Mouse (Mus musculus) frontal cortex, adult 2 months (tissue): ENCODE data around the gene Lgals7. TPM values are rescaled to one million over a fixed set of nuclear protein-coding genes. Genes with fewer than 3 reads are reported as not detected.
"Not testable (repeated sequence)": the region's sequence is repeated elsewhere in the genome, so short reads cannot be mapped to it uniquely, and the experiment has no call there.

Source experiments
- DNase-seq, 2 experiments: peaks; one replicate each; pipeline ENCODE4 v3.0.0; 2022; ENCODE audit warnings: low spot score in 1 of 2; ENCODE audit errors: extremely low spot score in 1 of 2
- polyA plus RNA-seq: library from polyadenylated mRNA; depleted of rRNA; stranded (reverse); fragments of >200 nt; gene quantifications from 2 replicates; pipeline ENCODE4 v1.2.3, GENCODE M21; 2012

The Lgals7 gene
- polyA plus RNA-seq, 1 experiment, result 0.70 TPM

GRCm38 (mm10) chr7:28874565-28874964 lies 10.9 kb downstream of the Lgals7 start:
- DNase-seq, result no peak

GRCm38 (mm10) chr7:28876099-28876498 lies 12.4 kb downstream of the Lgals7 start:
- DNase-seq, result no peak

- DNase-seq, result no peak
Observed at GRCm38 (mm10) chr7:28877155-28877554, 13.5 kb downstream of the Lgals7 start.

DNA sequence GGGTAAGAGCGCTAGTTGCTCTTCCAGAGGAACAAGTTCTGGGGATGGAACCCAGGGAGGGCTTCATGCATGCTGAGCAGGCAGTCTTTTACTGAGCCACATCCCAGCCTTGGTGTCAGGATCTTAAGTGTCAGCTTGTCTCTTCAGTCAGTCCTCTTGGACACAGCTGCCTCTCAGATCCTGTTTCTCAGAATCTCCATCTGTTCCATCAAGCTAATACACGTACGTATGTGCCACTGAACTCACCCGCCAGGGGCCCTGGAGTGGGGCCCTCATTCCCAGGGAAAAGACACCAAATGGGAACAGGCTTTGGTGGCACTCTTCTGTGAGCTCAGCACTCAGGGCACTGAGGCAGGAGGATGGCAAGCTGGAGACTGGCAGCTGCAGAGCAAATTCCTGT lies 14.2 kb downstream of the Lgals7 start:
- no peak for DNase-seq

DNA sequence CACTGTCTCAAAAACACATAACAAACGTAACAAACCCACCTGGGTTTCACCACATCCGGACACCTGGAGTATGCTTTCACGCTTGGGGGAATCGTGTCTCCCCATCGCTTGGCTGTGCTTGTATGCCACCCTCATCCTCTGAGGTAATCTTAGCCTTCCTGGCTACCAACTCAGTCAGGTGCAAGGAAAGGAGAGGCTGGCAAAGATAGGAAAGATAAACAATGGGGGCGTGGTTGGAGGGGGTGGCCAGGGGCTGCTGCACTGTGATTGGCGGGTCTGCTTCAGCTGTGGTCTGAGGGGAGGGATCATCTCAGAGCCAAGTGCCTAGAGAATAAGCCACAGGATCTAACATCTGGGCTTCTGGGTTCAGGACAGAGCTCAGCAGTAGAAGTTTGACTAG lies 16.0 kb downstream of the Lgals7 start:
- DNase-seq, result no peak

DNA sequence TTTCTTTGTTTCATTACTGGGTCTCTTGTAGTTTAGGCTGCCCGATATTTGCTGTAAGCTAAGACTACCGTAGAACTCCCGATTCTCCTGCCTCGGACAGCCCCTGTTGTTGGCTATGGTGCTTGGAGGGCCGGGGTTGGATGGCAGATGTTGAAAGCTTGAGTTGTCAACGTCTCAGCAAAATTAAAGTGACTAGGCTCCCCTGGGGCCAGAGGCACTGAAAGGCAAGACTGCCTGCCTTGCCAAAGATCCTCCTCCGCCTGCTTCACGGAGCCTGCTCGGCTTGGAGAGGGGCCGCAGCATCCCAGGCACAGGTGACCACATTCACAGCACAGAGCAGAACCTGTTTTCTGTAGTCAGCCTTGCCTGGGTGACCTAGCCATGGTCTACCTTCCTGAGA lies 16.9 kb downstream of the Lgals7 start:
- no peak for DNase-seq

DNA sequence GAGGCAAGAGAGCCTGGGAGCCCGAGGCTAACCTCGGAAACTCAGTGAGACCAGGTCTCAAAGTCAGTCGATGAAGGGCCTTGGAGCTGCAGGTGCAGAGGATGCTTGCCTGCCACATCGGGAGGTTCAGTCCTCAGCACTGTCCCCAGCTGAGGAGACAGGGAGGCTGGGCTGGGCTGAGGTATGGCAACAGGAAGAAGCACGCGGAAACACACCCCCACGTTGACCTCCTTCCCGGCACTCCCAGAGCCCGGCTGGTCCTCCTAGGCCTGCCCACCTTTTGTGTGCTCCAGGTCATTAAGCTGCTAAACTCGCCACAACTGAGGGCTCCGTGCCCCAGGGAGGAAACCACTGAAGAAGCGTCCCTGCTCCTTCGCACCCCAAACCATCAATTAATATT lies 17.5 kb downstream of the Lgals7 start, which contains the start of gene Capn12:
TSS of gene Capn12 (plus strand) at position 224 of the 400 bp plus-strand sequence.
- no peak for DNase-seq

DNA sequence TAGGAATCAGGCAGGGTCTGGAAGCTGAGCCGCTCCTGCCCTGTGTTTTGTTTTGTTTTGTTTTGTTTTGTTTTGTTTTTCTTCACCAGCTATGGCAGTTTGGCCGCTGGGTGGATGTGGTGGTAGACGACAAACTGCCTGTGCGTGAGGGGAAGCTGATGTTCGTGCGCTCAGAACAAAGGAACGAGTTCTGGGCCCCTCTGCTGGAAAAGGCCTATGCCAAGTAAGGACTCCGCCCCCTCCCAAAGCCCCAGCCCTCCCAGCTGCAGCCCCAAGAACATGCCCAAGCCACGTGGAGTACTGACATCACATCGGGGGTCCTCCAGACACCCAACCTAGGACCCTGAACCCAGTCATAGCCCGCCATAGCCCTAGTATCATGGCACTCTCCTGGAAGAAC lies 19.4 kb downstream of the Lgals7 start:
- DNase-seq, result no peak

DNA sequence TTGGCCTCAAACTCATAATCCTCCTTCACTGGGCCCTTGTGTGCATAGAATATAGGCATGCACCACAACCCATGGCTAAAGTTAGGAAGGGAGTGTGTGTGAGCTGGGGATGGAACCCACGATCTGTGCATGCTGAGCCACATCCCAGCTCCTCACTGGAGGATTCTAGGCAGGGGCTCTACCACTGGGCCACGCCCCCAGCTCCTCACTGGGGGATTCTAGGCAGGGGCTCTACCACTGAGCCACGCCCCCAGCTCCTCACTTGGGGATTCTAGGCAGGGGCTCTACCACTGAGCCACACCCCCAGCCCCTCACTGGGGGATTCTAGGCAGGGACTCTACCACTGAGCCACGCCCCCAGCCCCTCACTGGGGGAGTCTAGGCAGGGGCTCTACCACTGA lies 20.1 kb downstream of the Lgals7 start:
- not testable (repeated sequence) for DNase-seq

DNA sequence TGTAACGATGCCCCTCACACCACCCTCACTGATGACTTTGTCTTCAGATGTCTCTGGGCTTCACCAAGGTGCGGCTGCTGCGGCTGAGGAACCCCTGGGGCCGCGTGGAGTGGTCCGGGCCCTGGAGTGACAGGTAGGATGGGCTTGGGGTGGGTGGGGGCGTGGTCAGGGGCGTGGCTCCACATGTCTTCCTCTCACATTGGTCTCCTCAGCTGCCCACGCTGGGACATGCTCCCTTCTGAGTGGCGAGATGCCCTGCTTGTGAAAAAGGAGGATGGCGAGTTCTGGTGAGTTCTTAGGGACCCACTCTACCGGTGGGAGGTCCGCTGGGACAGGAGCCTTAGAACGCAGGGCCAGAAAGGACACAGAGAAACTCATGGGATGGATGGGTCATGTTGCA lies 22.8 kb downstream of the Lgals7 start:
- DNase-seq, result no peak

DNA sequence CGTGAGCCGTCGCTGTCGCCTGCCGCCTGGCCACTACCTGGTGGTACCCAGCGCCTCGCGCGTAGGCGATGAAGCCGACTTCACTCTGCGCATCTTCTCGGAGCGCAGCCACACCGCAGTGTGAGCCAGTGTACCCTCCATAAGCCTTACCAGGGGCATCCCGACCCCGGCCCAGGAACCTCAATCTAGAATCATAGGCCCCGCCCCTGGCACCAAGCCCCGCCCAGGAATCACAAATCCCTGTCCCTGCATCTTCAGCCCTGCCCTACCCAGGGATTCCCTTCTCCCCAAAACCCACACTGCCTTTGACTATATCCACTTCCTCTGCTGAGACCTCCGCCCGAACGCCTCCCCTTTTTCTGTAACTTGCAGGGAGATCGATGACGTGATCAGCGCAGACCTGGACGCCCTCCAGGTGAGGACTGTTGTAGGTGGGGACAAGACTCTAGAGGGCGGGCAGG lies 25.1 kb downstream of the Lgals7 start:
- DNase-seq, result no peak

DNA sequence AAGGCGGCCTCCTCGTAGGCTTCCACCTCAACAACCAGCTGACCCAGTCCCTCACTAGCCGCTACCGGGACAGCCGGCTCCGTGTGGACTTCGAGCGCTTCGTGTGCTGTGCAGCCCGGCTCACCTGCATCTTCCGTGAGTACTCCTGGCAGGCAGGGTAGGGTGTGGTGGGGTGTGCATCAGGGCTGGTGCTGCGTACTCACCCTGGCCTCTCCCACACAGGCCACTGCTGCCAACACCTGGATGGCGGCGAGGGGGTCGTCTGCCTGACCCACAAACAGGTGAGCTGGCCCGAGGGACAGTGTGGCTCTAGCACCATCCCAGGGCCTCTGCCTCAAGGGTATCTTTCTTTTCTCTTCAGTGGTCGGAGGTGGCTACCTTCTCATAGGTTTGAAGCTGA lies 28.9 kb downstream of the Lgals7 start:
- DNase-seq, result no peak

- DNase-seq, result peak in 1 of 2 experiments; percentile 47
Observed at GRCm38 (mm10) chr7:28893643-28894265, 30.1 kb downstream of the Lgals7 start.

GRCm38 (mm10) chr7:28894942-28895341 lies 31.3 kb downstream of the Lgals7 start:
- no peak for DNase-seq

DNA sequence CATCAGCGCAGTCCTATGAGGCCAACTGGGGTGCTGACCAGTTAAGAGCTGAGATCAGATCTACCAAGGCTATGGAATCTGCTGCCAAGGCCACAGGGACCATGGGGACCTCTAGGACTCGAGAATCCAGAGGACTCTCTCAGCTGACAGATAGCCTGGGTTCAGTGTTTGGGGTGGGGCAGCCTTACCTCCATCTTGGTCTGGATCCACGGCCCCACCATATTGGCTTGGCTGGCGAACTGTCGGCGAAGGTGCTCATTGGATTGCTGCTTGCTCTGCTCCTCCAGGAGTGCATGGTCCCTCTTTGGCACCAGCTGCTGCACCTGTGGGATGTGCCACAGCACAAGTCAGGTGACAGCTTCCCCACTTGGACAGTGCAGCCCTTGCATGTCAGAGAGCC lies 34.0 kb downstream of the Lgals7 start:
- no peak for DNase-seq

GRCm38 (mm10) chr7:28899972-28900371 lies 36.3 kb downstream of the Lgals7 start:
- no peak for DNase-seq

DNA sequence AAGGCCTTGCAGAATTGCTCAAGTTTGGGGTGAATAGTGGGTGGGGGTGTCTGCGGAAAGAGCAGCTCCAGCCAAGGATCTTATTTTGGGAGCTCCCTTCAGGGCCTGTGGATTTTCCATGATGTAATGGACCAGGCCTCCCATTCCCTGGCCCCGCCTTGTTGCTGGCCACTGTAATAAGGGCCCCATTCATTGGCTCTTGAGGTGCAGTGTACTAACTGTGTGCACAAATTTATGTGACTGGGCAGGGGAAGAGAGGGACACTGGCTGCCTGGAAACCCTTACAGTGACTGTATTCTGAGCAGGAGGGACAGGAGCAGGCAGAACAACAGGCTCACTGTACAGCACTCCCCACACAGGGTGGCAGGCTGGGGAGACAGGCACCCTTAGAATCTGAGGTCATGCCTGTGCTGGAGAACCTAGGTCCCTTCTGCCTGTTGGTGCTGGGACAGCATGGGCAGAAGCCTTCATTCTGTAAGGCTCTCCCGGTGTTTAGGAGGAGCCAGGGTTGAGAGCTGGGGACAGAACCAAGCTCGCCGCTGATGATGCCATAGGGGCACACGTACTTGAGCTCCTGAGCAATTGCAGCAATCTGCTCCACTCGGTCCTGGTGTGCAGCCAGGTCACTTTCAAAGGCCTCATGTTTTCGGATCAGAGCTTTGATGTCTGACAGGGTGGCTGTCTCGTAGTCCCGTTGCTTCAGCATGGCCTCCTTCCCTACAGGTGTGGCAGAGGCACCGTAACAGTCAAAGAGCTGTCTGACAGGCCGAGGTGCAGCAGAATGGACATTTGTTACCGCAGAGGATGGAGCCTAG lies 37.9 kb downstream of the Lgals7 start:
- peak; percentile 53 to 57 for DNase-seq

- DNase-seq, result no peak
Observed at GRCm38 (mm10) chr7:28902180-28902579, 38.5 kb downstream of the Lgals7 start.

DNA sequence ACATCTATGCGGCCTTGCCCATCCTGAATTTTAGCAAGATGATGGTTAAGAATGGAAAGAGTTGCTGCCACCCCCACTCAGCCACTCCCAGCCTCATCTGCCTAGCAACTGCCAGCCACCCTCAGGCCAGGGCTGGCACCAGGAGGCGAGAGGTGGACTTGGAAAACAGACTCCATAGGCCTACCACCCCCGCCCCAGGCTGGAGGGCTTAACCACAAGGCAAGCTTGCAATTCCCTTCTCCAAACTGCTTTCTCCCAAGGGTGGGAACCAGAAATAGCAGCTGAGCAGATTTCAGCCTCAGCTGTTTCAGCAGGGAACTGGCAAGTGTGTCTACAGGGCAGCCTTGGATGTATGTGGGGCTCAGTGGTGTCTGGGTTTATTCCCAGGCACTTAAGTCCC lies 39.2 kb downstream of the Lgals7 start:
- DNase-seq, result peak; percentile 83 to 84

DNA sequence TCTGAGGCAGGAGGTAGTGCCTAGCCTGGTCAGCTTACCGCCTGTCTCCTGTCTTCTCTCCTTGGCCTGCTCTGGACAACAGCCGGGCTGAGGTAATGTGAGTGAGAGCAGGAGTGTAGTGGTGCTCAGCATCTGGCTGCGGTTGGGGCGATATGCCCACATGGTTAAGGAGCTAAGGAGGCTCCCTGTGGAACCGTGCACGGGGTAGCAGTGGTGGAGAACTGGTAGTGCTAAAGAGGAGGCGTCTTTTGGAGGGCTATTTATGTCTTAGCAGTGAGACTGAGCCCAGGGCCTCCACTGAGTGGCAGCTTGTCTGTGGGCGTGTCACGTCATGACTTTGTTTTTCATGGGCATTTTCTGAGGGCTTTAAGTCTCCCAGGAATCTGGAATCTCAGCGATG lies 40.1 kb downstream of the Lgals7 start:
- DNase-seq, result peak; percentile 88 to 89

DNA sequence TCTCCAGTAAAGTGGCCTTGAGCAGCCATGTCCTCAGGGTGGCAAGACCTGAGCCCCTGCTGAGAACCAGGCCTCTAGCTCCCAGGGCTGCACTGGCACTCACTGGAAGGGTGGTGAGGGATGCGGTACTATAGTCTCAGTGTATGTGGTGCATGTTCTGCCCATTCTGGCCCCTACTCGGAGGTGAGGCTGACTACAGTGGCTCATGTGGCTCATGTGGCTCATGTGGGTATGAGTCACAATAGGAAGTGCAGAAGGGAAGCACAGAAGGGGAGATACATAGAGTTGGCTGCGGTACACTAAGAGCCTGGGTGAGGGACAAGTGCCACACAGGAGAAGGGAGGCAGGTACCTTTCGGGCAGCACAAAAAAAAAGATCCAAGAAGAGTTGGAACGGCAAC lies 43.5 kb downstream of the Lgals7 start:
- no peak for DNase-seq

DNA sequence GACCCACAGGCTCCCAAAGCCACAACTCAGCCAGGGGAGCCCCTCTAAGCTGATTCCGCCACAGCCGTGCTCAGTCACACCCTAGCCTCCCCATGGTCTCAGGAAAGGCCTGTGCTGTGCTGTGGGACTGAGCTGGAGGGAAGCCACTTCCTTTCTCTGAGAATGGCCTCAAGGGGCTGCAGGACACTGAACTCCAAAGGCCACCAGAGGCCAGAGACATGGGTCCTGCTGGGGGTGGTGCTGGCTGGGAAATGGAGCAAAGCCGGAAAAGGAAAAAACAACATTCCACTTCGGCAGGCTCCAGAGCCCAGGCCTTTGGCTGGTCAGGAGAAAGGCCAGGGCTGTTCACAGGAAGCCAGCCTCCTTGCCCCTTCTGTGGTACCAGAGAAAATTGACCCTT lies 48.0 kb downstream of the Lgals7 start:
- DNase-seq, result no peak
